Mouse (Mus musculus): ENCODE data around the gene Nedd8.

Nedd8 gene

DNA sequence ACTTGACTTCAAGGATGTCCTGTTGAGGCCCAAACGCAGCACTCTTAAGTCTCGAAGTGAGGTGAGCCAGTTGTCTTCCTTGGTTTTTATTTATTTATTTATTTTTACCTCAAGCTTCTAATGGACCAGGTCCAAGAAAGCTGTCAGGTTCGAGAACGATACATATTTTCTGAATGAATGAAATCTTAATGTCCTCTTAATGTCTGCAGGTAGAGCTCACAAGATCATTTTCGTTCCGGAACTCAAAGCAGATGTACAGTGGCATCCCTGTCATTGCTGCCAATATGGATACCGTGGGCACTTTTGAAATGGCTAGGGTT lies 777 bp upstream of the Nedd8 start:
- intact Hi-C loops (cut with DNase I), result loop anchor here (5.0 kb wide), 1 partner anchor 35 kb away; the partner anchor contains the start of genes Gm49378 and Ipo4

- intact Hi-C loops (cut with DNase I), result loop anchor here (5.0 kb wide), 1 partner anchor 34 kb away; the partner anchor contains the start of genes Gm49378 and Ipo4
Observed at GRCm38 (mm10) chr14:55671486-55671832, 465 bp downstream of the Nedd8 start.

- intact Hi-C loops (cut with DNase I), result no loop called here
Observed at GRCm38 (mm10) chr14:55660636-55661035, 11.3 kb downstream of the Nedd8 start.

- intact Hi-C loops (cut with DNase I), result no loop called here
Observed at GRCm38 (mm10) chr14:55659960-55660573, 11.9 kb downstream of the Nedd8 start, which contains the start of gene Mdp1. TSS of gene Mdp1 (minus strand) at chr14:55660508.

DNA sequence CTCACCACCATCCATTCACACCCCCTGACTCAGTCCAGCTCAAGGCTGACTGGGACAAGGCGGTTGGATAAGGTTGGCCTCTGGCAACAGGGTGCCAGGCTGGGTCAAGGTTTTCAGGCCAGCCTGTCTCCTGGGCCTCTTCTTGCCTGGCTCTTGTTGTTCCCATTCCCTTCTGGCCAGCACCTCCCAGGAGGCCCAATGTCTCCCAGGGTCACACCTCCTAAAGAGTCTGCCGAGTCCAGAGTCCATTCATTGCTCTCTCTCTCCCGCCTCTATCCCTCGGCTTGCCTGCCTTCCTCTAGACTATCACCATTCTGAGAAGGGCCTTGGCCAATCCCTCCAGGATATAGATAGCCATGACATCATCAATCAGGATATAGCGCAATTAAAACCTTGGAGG lies 13.9 kb downstream of the Nedd8 start:
- intact Hi-C loops (cut with DNase I), result no loop called here

DNA sequence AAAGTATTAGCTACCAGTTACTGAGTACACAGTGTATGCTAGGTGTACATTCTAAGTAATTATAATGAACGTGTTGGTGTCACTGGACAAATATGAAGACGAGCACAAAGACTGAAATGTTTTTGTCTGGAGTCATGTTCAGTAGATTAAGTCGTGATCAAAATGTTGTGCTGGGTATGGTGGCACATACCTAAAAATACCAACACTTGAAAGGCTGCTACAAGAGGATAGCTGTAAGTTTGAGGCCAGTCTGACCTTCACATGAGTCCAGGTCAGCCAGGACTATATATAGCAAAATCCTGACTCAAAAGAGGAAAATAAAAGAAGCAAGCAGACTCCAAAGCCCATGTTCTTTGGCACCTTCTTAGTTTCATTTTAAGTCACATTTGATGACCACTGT lies 15.0 kb downstream of the Nedd8 start:
- intact Hi-C loops (cut with DNase I), result no loop called here

GRCm38 (mm10) chr14:55651528-55651927 lies 20.4 kb downstream of the Nedd8 start:
- intact Hi-C loops (cut with DNase I), result no loop called here

- intact Hi-C loops (cut with DNase I), result no loop called here
Observed at GRCm38 (mm10) chr14:55649884-55650283, 22.0 kb downstream of the Nedd8 start, which contains the start of gene Tssk4. TSS of gene Tssk4 (plus strand) at chr14:55650184.

- intact Hi-C loops (cut with DNase I), result no loop called here
Observed at GRCm38 (mm10) chr14:55644261-55644888, 27.5 kb downstream of the Nedd8 start.

- intact Hi-C loops (cut with DNase I), result no loop called here
Observed at GRCm38 (mm10) chr14:55643060-55643907, 28.6 kb downstream of the Nedd8 start, which contains the start of gene Tm9sf1. TSS of gene Tm9sf1 (minus strand) at chr14:55643806.

DNA sequence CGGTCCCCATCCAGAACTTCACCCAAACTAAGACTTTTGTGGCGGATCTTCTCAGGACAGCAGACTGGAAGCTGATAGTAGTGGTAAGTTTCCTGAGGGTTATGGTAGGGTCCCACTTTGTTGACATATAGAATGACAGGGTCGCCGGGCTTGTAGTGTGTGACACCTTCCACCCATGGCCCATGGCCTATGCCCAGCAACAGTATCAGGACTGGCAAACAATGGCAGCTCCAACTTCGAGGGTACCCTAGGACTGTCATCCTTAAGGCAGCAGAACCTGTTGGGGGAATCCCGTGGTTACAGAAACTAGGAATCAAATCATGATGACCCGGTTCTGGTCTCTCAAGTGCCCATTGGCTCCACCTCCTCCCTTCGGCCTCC lies 29.3 kb downstream of the Nedd8 start:
- intact Hi-C loops (cut with DNase I), result no loop called here

GRCm38 (mm10) chr14:55641291-55641690 lies 30.6 kb downstream of the Nedd8 start:
- intact Hi-C loops (cut with DNase I), result no loop called here

DNA sequence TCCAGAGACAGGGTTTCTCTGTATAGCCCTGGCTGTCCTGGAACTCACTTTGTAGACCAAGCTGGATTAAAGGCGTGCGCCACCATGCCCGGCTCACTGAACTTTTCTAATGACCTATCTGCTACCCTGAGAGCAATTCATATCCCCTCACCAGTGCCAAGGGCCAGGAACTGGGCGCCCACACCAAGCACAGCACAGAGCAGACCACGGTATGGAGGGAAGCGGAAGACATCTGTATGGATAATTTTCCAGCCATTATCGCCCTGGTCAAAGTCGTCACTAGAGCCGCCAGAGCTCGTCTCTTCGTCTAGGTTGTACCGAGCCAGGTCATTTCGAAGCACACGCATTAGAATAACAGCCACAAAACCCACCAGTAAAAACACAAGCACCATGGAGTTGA lies 31.1 kb downstream of the Nedd8 start:
- intact Hi-C loops (cut with DNase I), result no loop called here

- intact Hi-C loops (cut with DNase I), result loop anchor here (5.0 kb wide), 1 partner anchor 35 kb away; the partner anchor contains the start of genes Gmpr2 and Nedd8
Observed at GRCm38 (mm10) chr14:55637795-55638194, 34.1 kb downstream of the Nedd8 start, which contains the start of gene Gm49378. TSS of gene Gm49378 (minus strand) at chr14:55637895.

- intact Hi-C loops (cut with DNase I), result loop anchor here (2.0 to 5.0 kb wide), 2 partner anchors 37 to 109 kb away; partner anchors contain the start of genes Dhrs1, Gmpr2, Nedd8 and Nop9
Observed at GRCm38 (mm10) chr14:55635523-55636007, 36.4 kb downstream of the Nedd8 start, which contains the start of gene Ipo4. TSS of gene Ipo4 (minus strand) at chr14:55635957.

- intact Hi-C loops (cut with DNase I), result loop anchor here (2.0 to 5.0 kb wide), 2 partner anchors 37 to 110 kb away; partner anchors contain the start of genes Dhrs1, Gmpr2, Nedd8 and Nop9
Observed at GRCm38 (mm10) chr14:55634874-55635522, 36.9 kb downstream of the Nedd8 start.

- intact Hi-C loops (cut with DNase I), result loop anchor here (5.0 kb wide), 1 partner anchor 128 kb away; the partner anchor contains the start of gene Cideb
Observed at GRCm38 (mm10) chr14:55629312-55629711, 42.6 kb downstream of the Nedd8 start.

DNA sequence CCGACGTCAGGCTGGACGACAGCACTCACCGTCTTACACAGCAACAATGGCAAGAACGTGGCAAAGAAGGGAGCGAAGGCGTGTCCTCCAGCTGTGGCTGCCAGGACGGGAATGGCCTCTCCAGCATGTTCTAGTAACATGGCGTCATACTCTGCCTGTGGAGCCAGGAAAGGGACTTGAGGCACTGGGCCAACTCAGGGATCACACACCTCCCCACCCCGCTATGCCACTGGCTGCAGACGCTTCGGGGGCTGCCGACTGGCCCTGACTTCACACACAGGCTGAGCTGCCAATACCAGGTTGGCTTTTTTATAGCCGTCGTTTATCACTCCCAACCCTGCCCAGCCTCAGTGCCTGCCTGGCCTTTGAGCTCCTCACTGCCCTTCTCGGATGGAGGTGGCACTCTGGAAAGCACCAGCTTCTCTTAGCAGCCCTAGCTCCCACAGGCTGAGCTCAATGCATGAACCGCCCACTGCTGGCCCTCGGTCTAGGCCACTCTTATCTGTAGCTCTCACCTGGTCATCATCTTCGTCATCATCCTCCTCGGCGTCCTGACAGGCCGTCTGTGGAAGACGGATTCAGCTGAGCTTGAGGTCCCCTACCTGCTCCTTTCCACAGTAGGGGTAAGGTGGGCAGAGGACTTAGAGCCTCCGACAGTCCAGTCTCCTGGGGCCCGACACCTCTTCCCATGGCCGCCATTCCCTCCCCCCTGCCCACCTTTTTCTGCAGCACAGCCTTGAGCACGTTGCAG lies 43.7 kb downstream of the Nedd8 start:
- intact Hi-C loops (cut with DNase I), result loop anchor here (5.0 kb wide), 1 partner anchor 129 kb away; the partner anchor contains the start of gene Cideb

DNA sequence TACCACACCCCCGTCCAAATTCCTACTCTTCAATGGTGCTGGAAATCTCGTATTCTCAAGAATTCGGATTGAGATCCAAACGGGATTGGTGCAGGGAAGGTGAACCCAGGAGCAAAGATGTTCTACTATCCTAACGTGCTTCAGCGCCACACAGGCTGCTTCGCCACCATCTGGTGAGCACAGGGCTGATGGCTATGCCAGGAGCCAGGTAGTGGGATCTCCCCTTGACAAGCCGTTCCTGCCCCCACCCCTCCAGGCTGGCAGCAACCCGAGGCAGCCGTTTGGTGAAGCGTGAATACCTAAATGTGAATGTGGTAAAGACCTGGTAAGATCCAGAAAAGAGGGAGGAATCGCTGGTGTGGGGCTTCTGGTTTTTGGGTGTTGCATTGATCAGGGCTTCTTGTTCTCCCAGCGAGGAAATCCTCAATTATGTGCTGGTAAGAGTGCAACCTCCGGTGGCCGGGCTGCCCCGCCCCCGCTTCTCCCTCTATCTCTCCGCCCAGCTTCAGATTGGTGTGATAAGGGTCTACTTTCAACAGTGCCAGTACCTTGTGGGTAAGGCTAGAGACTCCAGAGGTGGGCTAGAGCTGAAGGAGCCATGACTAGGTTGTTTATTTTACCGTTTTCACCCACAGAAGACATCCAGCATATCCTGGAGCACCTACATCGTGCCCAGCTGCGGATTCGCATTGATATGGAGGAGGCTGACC lies 53.3 kb downstream of the Nedd8 start:
- intact Hi-C loops (cut with DNase I), result no loop called here
